Mouse (Mus musculus): ENCODE measurements around the gene Wfdc1. TPM values are rescaled to one million over a fixed set of nuclear protein-coding genes. Genes with fewer than 3 reads are reported as not detected.

Wfdc1 gene
- polyA plus RNA-seq, 1 experiment from 2014 or later: 4.6 TPM

DNA sequence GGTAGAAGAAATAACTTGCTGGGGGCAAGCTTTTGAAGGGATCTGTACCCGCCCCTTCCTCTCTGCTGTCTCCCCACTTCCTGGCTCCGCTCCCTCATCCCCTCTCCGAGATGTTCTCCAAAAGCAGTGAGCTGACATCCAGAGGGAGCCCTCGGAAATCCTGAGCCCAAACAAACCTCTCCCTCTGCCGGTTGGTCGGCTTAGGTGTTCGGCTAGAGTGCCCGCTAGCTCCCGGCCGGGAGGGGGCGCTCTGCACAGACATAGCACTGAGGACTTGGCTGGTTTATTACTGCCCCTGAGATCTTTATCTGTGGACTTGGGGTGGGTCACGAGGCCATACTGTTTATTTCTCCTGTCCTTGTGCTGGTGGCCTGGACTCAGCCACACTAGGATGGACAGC, 3.1 kb downstream of the Wfdc1 start:
- no peak for ATAC-seq (replicated peaks)
- H3K4me1 ChIP-seq: peaks cover 6% of the 10 kb centered on the region; the same call in 1 of the 2 replicates

DNA sequence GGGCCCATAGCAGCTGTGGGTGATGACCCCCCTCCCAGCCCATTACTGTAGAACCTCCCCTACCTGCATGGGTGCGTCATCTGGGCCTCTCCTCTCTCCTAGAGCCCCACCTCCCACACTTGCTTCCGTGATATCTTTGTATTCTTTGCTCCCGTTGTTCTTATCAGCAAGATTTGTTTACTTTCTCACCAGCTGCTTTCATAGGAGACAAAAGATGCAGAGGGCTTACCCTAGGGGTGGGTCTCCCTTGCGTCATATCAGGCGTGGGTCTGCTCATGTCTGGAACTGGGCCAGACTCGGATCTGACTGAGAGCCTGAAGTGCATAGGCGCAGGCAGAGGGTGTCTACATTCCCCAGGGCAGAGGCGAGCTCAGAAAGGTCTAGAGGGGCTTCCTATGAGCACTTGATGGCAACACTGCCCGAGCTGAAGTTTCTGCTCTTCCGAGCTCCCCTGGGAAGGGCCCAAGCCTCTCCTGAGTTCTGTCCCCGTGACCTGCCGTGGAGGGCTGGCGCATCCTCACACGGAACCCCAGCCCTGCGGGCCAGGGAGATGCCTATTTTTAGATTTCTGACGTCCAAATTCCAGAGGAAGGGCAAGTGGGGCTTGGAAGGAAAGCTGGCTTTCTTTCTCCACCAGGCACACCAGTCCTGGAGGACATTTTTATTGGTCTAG, 4.4 kb downstream of the Wfdc1 start:
- H3K27ac ChIP-seq: no peak overlapping the region
- no peak for ATAC-seq (replicated peaks)
- H3K36me3 ChIP-seq (replicated peaks): no peaks in the 10 kb centered on the region
- no peak overlapping the region for H3K4me3 ChIP-seq
- WGBS: 58% methylated on average over 16 of the region's 16 CpGs
- no peak overlapping the region for H3K9ac ChIP-seq
- H3K4me2 ChIP-seq: no peak overlapping the region
- no peaks in the 10 kb centered on the region for H3K27me3 ChIP-seq (replicated peaks)
- peaks cover 9% of the 10 kb centered on the region for H3K4me1 ChIP-seq
- H3K9me3 ChIP-seq: no peaks in the 10 kb centered on the region

More for the DNA sequence above, 3.1 kb downstream of the Wfdc1 start:
- 61% methylated on average over 12 of the region's 12 CpGs for WGBS
- no peaks in the 10 kb centered on the region for H3K27me3 ChIP-seq (replicated peaks)
- no peak overlapping the region for H3K27ac ChIP-seq
- no peak overlapping the region for H3K4me2 ChIP-seq
- H3K9ac ChIP-seq: no peak overlapping the region
- H3K4me3 ChIP-seq: no peak overlapping the region
- no peaks in the 10 kb centered on the region for H3K9me3 ChIP-seq
- H3K36me3 ChIP-seq (replicated peaks): no peaks in the 10 kb centered on the region

- Histone ChIP-seq H3K27ac (no peak overlapping the region), H3K4me2 (no peak overlapping the region), H3K36me3 (replicated peaks) (no peaks in the 10 kb centered on the region), H3K4me3 (no peak overlapping the region), H3K4me1 (peaks cover 8% of the 10 kb centered on the region), H3K9me3 (no peaks in the 10 kb centered on the region), H3K9ac (no peak overlapping the region), H3K27me3 (replicated peaks) (no peaks in the 10 kb centered on the region)
- 83% methylated on average over 11 of the region's 11 CpGs for WGBS
- ATAC-seq (replicated peaks): no peak
These were observed 7.9 kb downstream of the Wfdc1 start for GRCm38 (mm10) chr8:119673976-119674555.

DNA sequence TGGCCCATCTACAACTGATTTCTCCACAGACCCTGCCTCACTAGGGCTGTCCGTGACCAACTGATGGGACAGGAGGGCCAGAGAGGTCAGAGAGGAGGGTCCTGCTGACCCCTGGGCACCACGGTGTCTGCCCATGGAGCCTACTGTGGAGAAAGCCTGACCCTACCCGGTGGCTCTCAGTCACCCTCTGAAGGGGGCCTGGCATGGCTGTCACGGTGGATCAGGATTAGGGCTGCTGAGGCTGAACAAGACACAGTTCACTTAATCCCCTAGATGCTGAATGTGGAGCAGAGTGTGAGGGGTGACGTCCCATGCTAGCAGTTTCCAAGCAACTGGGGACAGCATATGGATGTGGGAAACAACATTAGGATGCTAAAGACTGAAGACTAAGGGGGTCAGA, 9.3 kb downstream of the Wfdc1 start:
- Histone ChIP-seq H3K36me3 (replicated peaks) (no peaks in the 10 kb centered on the region), H3K27me3 (replicated peaks) (no peaks in the 10 kb centered on the region), H3K9me3 (no peaks in the 10 kb centered on the region), H3K4me2 (no peak overlapping the region), H3K9ac (no peak overlapping the region), H3K4me1 (peaks cover 8% of the 10 kb centered on the region), H3K27ac (no peak overlapping the region), H3K4me3 (no peak overlapping the region)
- ATAC-seq (replicated peaks): peak; percentile 71
- WGBS: 32% methylated on average over 5 of the region's 5 CpGs

- Histone ChIP-seq H3K4me2 (no peak overlapping the region), H3K9ac (no peak overlapping the region), H3K4me1 (peaks cover 5% of the 10 kb centered on the region), H3K27me3 (replicated peaks) (no peaks in the 10 kb centered on the region), H3K36me3 (replicated peaks) (no peaks in the 10 kb centered on the region), H3K9me3 (no peaks in the 10 kb centered on the region), H3K4me3 (no peak overlapping the region), H3K27ac (no peak overlapping the region)
- 29% methylated on average over 8 of the region's 8 CpGs for WGBS
- ATAC-seq (replicated peaks): no peak
These were observed 10.2 kb downstream of the Wfdc1 start for GRCm38 (mm10) chr8:119676389-119676788.

DNA sequence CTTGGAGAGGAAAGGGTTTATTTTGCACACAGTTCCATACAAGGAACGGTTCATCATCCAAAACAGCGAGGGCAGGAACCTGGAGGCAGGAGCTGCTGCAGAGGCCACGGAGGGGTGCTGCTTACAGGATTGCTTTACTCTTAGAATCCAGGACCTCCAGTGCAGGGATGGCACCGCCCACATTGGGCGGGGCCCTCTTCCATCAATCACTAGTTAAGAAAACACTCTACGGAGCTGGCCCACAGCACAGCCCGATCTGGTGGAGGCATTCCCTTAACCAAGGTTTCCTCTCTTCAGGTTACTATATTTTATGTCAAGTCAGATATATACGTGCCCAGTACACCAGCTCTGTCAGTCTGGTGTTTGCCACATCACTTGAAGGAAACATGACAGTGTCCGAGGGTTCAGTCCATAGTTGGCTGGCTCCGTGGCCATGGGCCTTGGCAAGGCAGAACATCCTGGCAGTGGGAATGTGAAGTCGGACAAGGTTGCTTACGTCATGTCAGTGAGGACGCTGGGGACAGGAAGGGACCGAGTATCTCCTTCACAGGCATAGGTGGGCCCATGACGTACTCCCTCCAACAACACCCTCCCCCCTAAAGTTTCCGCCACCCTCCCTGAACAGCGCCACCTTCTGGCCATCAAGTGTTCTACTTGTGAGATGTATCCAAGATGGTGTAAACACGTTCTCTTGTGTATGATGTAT, 12.1 kb downstream of the Wfdc1 start:
- ATAC-seq (replicated peaks): no peak
- 13% methylated on average over 18 of the region's 18 CpGs for WGBS
- H3K4me2 ChIP-seq: peak overlapping the region; percentile 8; the same call in 1 of the 2 replicates

DNA sequence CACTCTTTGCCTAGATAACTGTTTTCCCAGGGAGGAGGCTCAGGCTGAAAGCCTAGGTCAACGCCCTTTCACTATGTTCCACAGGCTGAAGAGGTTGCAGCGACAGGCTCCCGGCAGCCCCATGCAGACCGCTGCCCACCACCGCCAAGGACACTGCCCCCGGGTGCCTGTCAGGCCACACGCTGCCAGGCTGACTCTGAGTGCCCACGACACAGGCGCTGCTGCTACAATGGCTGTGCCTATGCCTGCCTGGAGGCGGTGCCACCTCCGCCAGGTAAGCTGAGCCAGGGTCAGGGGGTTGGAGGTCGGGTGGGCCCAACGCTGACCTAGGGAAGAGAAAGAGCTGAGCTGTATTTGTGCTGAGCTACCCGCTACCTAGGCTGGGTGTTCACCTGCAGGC, 13.0 kb downstream of the Wfdc1 start:
- no peak overlapping the region for H3K4me2 ChIP-seq
- WGBS: 71% methylated on average over 14 of the region's 14 CpGs
- peaks cover 5% of the 10 kb centered on the region for H3K4me1 ChIP-seq
- no peaks in the 10 kb centered on the region for H3K27me3 ChIP-seq (replicated peaks)
- no peak overlapping the region for H3K9ac ChIP-seq
- no peak overlapping the region for H3K27ac ChIP-seq
- H3K4me3 ChIP-seq: no peak overlapping the region
- no peaks in the 10 kb centered on the region for H3K9me3 ChIP-seq
- ATAC-seq (replicated peaks): no peak
- H3K36me3 ChIP-seq (replicated peaks): no peaks in the 10 kb centered on the region

More for the DNA sequence above, 12.1 kb downstream of the Wfdc1 start:
- Histone ChIP-seq H3K9me3 (no peaks in the 10 kb centered on the region), H3K27ac (no peak overlapping the region), H3K9ac (no peak overlapping the region), H3K36me3 (replicated peaks) (no peaks in the 10 kb centered on the region), H3K4me3 (no peak overlapping the region), H3K27me3 (replicated peaks) (no peaks in the 10 kb centered on the region), H3K4me1 (peaks cover 5% of the 10 kb centered on the region)

- Histone ChIP-seq H3K9me3 (no peaks in the 10 kb centered on the region), H3K4me3 (no peak overlapping the region), H3K9ac (no peak overlapping the region), H3K4me1 (no peaks in the 10 kb centered on the region; the same call in 1 of the 2 replicates), H3K27me3 (replicated peaks) (no peaks in the 10 kb centered on the region; the same call in 1 of the 2 replicates), H3K36me3 (replicated peaks) (no peaks in the 10 kb centered on the region), H3K27ac (no peak overlapping the region), H3K4me2 (no peak overlapping the region)
- ATAC-seq (replicated peaks): no peak
- 82% methylated on average over 6 of the region's 6 CpGs for WGBS
These were observed 24.4 kb downstream of the Wfdc1 start for GRCm38 (mm10) chr8:119690602-119691001.

GRCm38 (mm10) chr8:119691989-119692388, 25.8 kb downstream of the Wfdc1 start:
- Histone ChIP-seq H3K4me2 (no peak overlapping the region), H3K36me3 (replicated peaks) (no peaks in the 10 kb centered on the region), H3K27me3 (replicated peaks) (no peaks in the 10 kb centered on the region; the same call in 1 of the 2 replicates), H3K4me1 (no peaks in the 10 kb centered on the region; the same call in 1 of the 2 replicates), H3K4me3 (no peak overlapping the region), H3K27ac (no peak overlapping the region), H3K9me3 (no peaks in the 10 kb centered on the region), H3K9ac (no peak overlapping the region)
- WGBS: 83% methylated on average over 4 of the region's 4 CpGs
- ATAC-seq (replicated peaks): no peak

- Histone ChIP-seq H3K27me3 (replicated peaks) (peaks cover 19% of the 10 kb centered on the region), H3K9me3 (no peaks in the 10 kb centered on the region), H3K4me1 (peaks cover under 1% of the 10 kb centered on the region; the same call in 1 of the 2 replicates), H3K4me2 (no peak overlapping the region), H3K4me3 (no peak overlapping the region), H3K9ac (no peak overlapping the region), H3K36me3 (replicated peaks) (no peaks in the 10 kb centered on the region), H3K27ac (no peak overlapping the region)
- no peak for ATAC-seq (replicated peaks)
- WGBS: 87% methylated on average over 7 of the region's 7 CpGs
These were observed 28.5 kb downstream of the Wfdc1 start for GRCm38 (mm10) chr8:119694696-119695095.

DNA sequence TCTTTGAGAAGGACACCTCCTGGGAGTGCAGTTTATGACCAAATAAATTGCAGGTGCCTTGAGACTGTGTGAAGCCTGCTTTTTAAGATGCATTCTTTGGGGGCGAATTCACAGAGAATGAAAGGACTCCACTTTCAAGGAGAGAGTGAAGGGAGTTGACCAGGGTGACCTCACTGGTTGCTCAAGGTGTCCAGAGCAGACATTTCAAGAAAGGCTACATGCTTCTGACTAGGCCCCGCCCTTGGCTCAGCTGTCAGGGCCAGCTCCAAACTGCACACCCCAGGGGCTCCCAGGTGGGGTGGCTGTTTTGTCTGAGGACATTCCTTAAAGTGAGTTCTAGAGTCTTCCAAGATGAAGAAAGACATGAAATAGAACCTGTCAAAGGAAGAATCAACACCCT, 31.0 kb downstream of the Wfdc1 start:
- Histone ChIP-seq H3K4me3 (no peak overlapping the region), H3K36me3 (replicated peaks) (no peaks in the 10 kb centered on the region), H3K9me3 (no peaks in the 10 kb centered on the region), H3K9ac (no peak overlapping the region), H3K27me3 (replicated peaks) (peaks cover 37% of the 10 kb centered on the region), H3K4me1 (peaks cover 4% of the 10 kb centered on the region; the same call in 1 of the 2 replicates), H3K4me2 (no peak overlapping the region), H3K27ac (no peak overlapping the region)
- WGBS: 88% methylated on average over 2 of the region's 2 CpGs
- no peak for ATAC-seq (replicated peaks)

- H3K36me3 ChIP-seq (replicated peaks): no peaks in the 10 kb centered on the region
- H3K27ac ChIP-seq: no peak overlapping the region
- H3K4me3 ChIP-seq: no peak overlapping the region
- no peak overlapping the region for H3K9ac ChIP-seq
- 2% methylated on average over 12 of the region's 12 CpGs for WGBS
- no peaks in the 10 kb centered on the region for H3K9me3 ChIP-seq
- H3K27me3 ChIP-seq (replicated peaks): peaks cover 38% of the 10 kb centered on the region
- H3K4me1 ChIP-seq: peaks cover 4% of the 10 kb centered on the region; the same call in 1 of the 2 replicates
- H3K4me2 ChIP-seq: no peak overlapping the region
- ATAC-seq (replicated peaks): no peak
These were observed 32.8 kb downstream of the Wfdc1 start for GRCm38 (mm10) chr8:119698960-119699359.
